Mouse (Mus musculus) lung, postnatal 36 days (tissue): Measurements from ENCODE around the gene Rec114.

Experiments used
- DNase-seq: peaks from one replicate; pipeline ENCODE4 v3.0.0; 2022; ENCODE audit warnings: mixed read lengths

The Rec114 gene

DNA sequence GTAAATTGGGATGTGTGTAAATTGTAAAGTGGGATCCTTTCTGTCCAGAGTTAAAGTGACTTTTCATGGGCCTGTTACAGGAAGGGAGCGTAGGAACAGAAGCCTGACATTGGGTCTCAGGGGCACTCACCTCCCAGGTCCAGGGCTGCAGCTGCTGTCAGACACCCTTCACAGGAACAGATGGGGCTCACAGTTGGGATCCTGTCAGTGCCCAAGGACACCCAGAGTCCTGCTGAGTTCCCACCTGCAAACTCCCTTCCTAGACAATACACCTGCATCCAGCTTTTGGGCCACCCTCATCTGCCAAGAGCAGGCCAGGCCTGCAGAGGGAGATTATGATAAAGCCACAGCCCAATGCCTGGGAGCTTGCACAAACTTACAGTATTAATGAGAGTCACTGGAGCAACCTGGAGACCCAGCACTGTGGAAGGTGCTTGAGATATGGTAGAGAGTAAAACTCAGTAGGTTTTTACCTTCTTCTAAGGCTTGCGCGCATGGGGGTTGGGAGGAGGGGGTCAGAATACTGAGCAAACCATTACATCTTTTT lies at the start of gene Rec114:
TSS of gene Rec114 (minus strand) at position 263 of the 547 bp plus-strand sequence.
- DNase-seq, result no peak

DNA sequence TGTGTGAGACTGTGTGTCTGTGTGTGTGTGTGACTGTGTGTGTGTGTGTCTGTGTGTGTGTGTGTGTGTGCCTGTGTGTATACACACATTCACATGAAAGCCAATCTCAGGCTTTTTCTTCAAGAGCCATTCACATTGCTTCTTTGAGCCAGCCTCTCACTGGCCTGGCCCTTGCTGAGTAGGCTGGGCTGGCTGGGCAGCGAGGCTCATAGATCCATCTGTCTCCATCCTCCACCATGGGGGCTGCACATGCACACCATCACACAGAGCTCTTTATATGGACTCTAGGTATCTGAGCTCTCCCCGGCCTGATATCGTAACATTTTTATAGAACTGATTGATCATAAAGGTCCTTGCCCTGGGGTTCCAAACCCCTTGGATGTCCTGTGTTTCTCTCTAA lies 45.7 kb upstream of the Rec114 start:
- no peak for DNase-seq

DNA sequence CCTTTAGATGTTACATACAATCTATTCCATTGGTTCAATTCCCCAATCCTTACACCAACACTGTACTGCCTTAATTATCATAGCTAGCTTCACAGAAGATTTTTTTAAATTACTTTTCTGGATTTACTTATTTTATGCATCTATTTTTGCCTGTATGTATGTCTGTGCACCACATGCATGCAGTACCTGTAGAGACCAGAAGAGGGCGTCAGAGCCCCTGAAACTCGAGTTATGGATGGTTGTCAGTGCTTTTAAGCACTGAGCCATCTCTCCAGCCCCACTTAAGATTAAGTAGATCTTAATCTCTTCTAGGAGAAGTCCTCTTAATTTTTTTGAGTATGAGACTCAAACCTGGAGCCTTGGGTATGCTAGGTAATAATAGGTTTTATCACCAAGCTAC lies 31.6 kb upstream of the Rec114 start:
- peak; percentile 4 for DNase-seq

DNA sequence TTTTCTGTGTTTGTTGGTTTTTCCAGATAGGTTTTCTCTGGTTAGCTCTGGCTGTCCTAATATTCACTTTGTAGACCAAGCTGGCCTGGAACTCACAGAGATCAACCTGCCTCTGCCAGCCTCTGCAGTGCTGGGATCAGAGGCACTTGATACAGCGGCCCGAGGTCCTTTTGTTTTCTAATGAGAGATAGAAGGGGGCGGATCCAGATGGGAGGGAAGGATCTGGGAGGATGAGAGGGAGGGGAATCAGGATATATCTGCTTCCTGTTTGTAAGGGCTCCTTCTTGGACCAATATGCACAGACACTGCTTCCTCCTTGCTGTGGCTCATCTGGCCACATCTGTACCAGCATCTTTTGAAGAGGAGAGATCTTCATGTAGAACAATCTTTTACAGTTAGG lies 31.0 kb upstream of the Rec114 start:
- DNase-seq, result no peak

DNA sequence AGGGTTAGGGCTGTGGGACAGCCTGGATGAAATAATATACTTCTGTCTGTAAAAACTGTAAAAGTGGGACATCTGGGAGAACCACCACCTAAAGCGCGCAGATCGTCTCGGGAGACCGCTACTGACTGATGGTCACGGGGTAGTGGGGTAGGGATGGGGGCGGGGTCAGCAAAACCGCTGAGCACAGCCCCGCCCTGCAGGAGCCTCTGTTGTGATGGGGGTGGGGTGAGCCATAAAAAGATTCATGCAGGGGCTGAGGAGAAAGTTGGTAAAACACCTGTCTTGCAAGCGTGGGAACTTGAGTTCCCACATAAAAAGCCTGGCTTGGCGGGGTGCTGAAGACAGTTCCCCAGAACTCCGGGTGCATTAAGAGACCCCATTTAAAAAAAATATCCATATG lies 26.2 kb upstream of the Rec114 start:
- no peak for DNase-seq

DNA sequence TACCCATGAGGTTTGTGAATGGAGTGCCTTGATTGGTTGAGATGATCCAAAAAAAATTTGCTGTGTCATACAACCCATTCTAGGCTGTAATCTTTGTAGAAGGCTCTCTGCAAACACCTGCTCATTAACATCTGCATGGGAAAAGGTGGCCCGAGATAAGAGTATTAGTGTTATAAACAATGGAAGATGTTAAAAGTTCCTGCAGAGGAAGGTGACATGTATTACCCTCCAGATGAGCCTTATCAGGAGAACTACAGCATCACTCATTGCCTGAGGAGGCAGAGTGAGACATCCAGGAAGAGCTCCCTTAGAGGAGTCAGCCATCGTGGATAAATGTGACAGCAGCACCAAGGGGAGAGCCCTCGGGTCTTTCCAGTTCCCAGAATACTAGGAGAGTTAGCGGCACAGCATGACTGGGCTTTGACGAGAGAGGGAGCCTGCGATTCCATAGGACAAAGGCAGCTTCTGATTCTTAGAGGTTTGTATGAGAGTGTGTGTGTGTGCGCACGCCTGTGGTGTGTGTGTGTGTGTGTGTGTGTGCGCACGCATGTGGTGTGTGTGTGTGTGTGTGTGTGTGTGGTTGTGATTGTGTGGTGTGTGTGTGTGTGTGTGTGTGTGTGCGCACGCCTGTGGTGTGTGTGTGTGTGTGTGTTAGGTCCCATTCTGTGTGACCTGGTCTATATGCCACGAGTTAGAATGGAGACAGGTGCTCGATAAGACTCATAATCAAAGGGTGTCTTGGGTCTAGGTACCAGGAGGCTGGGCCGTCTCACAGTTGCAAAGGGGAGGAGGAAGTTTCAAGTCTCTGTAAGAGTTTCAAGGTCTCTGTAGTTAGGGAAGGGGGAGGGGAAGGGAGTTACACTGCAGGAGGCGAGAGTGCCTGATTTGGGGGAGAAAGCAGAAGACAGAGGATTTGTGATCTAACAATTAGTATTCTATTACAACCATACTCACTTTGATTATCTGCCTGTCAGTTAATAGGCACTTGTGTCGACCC lies 23.5 kb upstream of the Rec114 start:
- no peak for DNase-seq

DNA sequence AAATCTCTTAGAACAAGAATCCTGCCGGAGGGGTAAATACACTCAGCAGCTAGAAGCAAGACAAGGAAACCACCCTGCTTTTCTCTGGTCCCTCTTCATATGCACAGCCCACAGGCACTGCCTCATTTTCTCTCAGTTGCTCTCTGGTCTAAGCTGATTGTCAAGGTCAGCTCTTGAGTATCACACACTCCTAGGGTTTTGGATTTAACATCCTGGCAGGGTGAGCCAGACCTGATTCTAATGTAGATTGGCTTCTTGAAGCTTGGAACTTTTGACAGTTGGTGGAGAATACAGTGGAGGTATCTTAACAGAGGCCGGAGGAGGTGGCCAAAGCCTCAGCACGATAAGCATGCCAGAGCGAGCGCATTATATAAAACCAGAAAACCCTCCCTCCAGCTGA lies 20.6 kb upstream of the Rec114 start:
- DNase-seq, result no peak

DNA sequence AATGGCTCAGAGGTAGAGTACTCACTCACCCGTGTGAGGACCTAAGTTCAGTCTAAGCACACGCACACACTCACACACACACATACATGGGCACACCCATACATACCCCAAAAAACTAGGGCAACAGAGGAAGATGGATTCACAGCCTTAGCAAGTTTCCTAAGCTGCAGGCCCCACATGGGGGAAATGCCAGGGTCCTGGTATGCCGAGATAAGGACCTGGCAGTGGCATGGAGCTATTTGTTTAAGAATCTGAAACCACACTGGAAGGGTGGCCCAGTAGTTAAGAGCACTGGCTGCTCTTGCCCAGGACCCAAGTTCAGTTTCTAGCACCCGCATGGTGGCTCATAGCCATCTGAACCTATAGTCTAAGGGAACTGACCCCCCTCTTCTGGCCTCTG lies 19.4 kb upstream of the Rec114 start:
- no peak for DNase-seq

DNA sequence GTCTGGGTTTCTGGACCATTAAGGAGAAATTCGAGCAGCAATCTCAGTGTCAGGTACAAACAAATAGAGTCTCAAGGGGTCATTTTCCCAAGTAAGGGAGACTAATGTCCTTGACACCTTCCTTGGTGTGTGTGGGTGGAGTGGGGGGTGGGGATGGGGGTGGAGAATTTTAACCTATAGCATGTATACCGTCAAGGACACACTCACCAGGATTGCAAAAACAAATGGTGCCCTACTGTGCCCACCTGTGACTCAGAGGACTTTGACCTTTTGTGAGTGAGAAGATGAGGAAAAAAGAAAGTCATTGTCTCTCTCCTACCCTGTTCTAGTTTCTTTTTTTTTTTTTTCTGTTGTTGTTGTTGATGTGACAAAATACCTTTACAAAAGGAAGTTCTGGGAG lies 18.3 kb upstream of the Rec114 start:
- no peak for DNase-seq

DNA sequence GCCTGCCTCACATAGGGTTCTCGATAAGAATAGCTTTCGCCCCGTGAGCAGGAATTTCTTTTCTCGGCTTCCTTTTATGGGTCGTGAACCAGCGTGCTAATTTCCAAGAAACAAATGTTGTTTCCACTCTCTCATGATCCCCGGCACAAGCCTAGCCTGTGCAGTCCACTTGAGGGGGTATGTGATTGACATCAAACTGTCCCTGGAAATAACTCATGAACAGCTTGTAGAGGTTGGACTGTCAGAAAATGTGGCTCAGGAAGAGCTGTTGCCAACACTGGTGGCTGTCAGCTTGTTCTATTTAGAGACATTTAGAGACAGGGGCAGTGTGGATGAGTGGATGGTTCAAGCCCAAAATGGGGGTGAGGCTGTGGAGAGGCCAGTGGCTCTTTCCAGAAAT lies 15.0 kb upstream of the Rec114 start:
- DNase-seq, result no peak

DNA sequence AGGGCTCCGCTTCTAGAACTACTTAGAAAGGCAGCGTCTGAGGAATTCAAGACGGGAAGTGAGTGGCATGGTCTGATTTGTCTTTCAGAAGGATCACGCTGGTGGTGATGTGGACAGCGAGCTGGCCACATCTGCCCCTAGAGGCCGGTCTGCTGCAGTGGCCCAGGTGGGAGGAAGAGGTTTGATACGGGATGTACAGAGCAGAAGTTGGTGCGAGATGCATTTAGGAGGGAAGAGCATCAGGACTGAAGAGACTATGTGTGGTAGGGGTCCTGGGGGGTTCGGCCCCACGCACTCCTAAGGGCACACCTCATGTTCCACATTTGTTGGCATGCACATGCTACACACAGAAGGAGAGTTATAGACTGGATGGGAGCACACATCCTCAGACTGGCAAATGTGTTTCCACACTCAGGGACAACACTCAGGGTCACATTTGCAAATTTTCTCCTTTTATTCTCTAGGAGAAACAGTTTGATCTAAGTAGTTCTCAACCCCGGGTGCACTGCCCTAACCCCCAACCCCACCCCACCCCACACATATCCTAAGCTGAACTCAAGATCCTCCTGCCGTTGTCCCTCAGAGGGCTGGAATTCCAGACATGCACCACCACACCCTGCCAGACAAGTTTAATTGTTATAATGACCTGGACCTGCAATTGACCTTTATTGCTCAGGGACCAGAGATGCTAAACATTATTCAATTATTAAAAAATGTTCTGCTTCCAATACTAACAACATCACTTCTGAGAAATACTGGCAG lies 12.8 kb upstream of the Rec114 start:
- DNase-seq, result no peak

DNA sequence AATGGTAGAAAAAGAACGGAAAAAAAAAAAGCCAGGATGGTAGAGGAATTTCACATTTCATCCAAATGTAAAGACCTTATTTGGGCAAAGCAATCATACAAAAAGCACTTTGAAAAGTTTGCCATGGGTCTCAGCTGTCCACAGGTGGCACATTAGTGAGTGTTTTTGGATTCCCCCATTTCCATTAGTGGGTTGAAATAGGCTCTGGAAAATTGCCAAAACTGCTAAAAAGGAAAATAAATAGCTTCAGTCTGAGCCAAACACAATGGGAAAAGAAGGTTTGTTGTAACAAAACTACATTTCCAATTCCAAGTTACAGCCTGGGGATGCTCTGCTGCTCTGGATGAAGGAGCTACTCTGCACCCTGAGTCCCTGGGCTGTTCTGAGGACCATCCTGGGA lies 9.8 kb upstream of the Rec114 start:
- DNase-seq, result no peak

DNA sequence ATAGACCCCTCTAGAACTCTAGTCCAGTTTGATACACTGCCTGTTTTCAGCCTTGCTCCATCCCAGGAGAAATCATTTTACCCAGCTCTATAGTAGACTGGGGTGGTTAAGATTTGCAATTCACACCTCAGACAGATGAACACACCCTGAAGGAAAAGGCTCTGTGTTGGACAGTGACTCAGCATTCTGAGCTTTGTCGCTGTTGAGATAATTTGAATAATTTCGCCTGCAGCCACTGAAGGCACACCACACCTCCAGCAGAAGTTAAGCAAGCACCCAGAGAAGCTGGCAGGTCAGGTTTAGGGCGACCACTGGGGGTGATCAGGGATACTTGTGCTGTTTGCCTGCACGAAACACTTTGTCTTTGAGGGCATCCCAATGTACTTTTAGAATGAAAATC lies 4.4 kb upstream of the Rec114 start:
- DNase-seq, result no peak

DNA sequence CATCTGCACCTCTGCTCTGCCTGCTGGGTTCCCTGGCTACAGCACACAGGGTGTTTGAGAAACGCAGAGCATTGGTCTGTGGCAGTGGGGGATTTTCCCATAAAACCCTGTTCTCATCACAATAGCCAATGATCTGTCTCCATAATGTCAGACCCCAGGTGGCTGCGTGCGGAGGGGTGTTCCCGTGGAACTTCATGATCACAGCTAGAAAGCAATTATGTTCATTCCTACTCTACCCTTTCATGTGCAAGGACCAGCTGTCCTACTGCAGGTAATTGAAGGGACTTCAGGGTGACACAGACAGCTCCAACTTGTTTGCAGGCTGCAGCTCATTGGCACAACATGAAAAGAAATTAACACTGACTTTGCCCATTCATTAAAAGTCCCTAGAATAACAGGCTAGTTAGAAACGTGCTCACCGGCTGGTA lies 3.6 kb upstream of the Rec114 start:
- no peak for DNase-seq

DNA sequence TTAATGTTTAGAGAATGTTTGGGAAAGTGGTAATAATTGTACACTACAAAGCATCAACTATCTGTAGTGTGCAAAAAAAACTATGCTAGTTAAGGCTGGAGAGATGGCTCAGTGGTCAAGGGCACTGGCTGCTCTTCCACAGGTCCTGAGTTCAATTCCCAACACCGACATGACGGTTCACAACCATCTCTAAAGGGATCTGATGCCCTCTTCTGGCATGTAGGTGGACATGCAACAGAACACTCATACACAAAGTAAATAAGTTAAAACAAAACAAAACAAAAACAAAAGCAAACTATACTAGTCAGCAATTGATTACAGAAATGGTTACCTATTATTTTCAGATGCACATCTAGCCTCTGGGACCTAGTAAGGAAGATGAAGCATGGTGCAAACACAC lies 1.1 kb downstream of the Rec114 start:
- DNase-seq, result no peak

DNA sequence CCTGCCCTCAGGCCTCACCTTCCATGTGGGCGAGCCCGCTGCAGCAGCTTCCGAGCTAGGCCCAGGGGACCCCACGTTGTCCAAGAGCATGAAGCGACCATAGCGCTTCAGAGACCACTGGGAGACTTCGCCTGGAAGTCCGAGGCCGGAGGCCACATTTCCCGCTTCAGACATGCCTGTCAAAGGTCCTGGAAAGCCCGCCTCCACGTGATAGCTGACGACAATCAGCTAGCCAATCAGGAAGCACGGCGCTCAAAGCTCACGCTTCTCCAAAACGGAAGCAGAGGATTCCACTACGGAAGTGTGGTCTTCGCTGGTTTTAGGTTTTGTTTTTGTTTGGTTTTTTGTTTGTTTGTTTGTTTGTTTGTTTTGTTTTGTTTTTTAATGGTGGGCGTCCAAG lies 2.4 kb downstream of the Rec114 start:
- DNase-seq, result no peak

DNA sequence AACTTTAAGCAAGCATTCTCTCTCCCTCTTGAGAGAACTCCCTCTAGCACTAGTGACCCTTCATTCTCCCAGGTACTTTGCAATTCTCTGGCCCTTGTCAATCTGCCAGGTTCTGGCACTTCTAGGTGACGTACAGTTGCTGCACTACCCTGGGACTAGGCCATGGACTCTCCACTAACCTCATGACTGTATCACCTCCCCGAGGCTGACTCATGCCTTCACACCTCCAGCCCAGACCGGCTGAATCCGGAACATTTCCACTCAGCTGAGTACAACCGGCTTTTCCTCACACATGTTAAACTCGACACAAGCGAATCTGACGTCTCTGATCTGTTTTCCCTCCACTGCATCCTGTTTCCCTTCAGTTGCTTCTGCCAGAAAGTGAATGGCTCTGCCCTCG lies 4.0 kb downstream of the Rec114 start:
- peak; percentile 54 for DNase-seq

DNA sequence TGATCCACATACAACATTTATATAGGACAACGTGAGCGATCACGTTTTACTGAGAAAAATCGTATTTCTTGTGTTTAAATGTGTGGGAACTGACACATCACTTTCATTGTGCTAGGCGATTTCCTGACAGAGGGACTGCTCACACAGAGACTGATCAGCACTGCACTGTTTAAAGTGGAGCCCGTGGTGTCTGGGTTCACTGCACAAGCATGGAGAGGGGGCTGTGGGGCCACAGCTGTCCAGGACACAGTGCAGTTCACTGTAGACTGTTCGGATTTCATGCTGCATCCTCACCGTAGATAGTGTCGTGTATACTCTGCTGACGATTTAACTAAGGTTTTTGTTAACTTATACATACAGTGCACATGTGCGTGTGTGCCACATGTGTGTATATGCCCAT lies 20.6 kb downstream of the Rec114 start:
- no peak for DNase-seq

DNA sequence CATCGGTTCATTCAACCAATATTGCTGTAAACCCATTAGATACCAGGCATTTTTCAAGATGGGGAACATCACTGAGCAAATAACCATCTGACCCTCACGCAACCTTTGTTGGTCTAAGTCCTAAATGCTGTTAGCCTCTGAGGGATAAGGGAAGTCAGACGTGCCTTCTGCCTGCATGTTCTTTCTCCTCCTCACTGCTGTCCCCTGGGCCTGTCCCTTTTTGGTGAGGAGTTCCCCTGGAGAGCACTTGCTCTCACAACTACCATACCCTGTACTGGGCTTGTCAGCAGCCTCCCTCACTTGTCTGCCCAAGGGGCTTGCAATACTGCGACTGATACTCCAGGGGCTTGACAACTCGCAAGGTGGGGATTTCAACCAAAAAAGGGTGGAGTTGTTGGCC lies 21.6 kb downstream of the Rec114 start:
- no peak for DNase-seq

DNA sequence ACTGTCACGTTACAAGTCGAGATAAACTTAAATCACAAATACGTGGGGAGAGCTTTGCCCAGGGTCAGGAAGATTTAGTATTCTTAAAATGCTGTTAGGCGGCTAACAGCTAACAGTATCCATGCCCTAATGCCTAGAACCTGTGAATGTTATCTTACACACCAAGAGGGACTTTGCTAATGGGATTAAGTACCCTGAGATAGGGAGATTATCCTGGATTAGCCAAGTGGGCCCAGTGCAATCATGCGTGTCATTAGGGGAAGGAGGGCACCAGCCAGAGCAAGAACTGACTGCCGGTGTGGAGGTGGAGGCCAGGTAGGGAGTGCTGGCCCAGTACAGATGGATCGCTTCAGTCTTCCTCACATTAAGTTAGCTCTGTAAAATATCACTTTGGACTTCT lies 22.7 kb downstream of the Rec114 start:
- DNase-seq, result no peak

DNA sequence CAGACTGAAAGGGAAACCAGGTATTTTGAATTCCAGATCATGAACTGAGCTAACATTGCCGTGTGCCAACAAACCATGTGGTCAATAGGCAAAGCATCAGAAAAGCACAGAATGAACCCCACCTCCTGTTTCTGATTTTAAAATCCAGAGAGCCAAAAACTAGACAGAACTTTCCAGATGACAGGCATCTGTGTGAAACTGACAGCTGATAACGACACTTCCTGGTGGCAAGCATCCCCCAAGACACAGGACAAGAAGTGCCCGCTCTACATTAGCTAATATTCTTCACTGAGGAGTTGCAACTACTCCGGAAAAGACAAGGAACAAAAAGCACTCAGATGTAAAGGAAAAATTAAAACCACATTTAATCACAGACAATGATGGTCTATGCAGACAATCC lies 23.6 kb downstream of the Rec114 start:
- no peak for DNase-seq

DNA sequence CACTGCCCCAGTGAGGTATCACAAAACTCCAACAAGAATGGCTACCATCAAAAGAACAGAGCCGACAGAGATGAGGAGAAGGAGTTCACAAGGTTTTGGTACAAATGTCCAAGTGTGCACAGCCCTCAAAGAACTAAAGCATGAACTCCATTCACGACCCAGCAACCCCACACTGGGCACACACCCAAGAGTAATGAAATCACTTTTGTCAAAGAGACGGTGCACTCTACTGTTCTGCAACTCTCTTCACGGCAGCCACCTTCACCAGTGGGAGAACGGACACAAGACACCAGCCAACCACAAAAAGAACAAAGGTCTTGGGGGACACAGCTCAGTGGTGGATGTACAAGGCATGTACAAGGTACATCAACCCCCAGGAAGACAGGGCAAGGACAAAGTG lies 24.3 kb downstream of the Rec114 start:
- no peak for DNase-seq

DNA sequence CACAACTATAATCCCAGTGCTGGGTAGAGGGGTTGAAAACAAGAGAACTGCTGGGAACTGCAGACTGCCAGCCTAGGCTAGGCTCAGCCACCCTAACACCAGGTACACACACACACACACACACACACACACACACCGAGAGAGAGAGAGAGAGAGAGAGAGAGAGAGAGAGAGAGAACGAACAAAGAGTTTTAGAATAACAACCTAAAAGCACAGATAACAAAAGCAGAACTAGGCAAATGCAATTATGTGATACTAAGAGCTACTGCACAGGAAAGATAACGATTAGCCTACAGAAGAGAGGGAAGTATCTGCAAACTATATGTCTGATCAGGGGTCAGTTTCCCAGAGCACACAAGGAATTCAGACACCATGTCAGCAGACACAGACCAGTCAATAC lies 24.8 kb downstream of the Rec114 start:
- no peak for DNase-seq

DNA sequence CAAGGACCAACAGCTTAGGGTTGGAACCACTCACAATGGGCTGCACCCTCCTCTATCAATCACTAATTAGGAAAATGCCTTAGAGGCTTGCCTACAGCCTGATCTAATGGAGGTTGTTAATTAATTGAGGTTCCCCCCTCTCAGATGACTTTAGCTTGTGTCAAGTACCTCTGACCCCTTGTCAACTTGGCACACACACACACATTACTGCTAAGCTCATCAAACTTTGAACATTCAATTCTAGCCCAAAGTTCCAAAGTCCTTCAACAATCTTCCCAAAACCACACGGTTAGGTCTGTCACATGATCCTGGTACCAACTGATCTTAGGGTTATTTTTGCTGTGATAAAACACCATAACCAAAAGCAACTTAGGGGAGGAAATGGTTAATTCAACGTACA lies 26.9 kb downstream of the Rec114 start:
- no peak for DNase-seq
